Mouse (Mus musculus) lung, postnatal 36 days (tissue): ENCODE data around the gene Mgat1.
"Not testable (repeated sequence)": the region's sequence is repeated elsewhere in the genome, so short reads cannot be mapped to it uniquely, and the experiment has no call there.

ENCODE experiments used
- DNase-seq: peaks from one replicate; pipeline ENCODE4 v3.0.0; 2022; ENCODE audit warnings: mixed read lengths

Gene Mgat1

DNA sequence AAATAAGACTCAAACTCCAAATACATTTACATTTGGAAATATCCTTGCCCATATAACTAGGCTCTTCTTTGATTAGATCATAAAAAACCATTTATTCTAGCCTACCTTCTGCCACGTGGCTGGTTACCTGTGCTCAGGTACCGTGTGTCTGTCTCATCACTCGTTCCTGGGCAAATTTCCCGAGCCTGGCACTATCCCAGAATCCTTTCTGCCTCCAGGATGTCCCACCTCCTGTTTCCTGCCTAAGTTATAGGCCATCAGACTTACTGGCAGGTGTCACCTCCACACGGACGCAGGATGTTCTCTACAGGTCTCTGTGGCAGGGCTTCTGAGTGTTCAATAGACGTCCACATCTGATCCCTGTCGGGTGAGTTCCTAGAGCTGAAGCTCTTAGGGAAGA lies 21.1 kb downstream of the Mgat1 start:
- DNase-seq, result no peak

DNA sequence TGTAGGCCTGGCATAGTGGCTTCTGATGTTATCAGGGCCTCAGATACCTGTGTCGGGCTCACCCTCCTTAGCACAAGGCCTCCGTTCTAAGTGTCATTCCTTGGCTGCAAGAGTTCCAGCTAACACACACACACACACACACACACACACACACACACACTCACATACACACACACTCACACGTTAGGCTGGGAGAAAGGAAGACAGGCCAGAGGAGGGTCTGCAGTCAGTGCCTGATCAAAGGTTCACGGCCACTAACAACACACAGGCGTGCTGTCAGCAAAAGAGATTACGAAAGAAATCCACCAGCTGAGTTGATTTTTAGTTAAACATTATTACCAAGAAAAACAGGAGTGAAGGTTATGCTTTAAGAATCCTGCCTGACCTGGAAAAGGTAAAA lies 22.7 kb downstream of the Mgat1 start:
- DNase-seq, result no peak

DNA sequence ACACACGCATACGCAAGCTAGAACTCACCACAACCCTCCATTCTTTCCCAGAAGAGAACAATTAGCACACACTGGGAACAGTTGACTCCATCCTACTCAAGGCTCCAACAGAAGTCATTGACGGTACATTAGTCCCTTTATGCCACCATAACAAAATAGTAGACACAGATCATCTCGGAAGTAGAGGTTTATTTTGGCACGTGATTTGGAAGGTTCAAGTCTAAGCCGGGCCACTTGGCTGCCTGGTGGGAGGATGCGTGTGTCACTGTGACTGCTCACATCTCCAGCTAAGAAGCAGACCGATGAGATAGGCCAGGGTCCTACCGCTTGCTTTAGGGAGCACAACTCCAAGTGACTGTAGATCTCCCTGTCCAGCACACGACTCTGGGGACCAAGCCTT lies 23.3 kb downstream of the Mgat1 start:
- DNase-seq, result no peak

DNA sequence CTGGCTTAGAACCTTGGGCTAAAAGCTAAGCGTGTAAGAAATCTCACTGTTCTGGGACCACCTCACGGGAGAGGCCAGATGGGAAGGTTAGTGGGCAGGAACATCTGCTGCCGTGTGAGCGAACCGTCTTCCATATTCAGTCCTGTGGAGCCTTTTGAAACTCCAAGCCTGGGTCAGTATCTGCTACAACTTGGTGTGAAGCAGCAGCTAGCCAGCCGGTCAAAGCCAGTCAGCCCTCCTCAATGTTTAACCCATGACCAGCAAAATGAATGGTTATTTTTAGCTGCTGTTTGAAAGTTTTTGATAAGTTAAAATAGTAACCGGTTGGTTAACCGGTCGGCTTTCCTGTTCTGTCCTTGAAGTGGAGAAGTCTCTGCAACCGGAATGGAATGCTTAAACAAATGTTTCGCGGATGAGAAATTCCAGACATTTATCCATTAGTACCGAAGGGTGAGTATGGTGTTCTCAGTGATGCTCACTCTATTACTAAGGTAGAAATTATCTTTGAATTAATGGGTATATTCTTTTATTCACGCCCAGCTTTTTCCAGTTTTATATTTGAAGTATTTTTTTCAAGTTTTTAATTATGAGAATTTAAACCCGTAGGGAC lies 24.1 kb downstream of the Mgat1 start:
- DNase-seq, result no peak

DNA sequence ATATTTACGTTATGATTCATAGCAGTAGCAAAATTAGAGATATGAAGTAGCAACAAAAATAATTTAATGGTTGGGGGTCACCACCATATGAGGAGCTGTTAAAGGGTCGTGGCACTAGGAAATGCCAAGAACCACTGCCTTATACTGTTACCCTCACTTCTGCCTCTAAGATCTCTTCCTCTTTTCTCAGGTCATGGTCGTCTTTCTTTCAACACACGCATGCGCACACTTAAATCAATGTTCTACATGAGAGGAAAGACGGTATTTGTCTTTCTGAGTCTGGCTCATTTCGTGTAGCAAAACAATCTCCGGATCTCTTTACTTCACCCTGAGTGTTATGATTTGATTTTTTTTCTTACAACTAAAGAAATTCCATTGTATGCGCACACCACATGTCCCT lies 25.8 kb downstream of the Mgat1 start:
- no peak for DNase-seq

DNA sequence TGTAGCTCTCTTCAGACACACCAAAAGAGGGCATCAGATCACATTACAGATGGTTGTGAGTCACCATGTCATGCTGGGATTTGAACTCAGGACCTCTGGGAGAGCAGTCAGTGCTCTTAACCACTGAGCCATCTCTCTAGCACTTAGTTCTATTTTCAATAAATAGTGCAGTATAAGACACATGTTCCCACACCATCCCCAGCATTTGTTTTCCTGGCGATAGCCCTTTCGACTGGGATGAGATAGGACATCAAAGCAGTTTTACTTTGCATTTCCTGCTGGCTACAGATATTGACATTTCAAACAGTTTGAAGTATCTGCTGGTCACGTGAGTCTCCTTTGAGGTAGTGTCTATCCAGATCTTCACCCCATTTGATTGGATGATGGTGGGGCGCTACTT lies 26.4 kb downstream of the Mgat1 start:
- DNase-seq, result no peak

DNA sequence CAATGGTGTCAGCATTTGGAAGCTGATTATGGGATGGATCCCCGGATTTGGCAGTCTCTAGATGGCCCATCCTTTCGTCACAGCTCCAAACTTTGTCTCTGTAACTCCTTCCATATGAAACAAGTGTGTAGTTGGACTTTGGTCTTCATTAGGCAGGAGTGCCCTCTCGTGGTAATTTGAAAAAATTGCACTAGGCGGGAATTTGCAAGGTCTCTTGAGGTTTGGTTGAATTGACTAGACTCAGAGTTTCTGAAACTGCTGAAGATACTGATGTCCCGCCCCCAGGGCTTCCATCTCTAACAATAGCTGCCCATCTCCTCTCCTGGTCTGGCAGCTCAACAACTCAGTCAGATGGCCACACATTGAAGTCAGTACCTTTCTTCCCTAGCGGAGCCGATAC lies 27.3 kb downstream of the Mgat1 start:
- peak; percentile 63 for DNase-seq

DNA sequence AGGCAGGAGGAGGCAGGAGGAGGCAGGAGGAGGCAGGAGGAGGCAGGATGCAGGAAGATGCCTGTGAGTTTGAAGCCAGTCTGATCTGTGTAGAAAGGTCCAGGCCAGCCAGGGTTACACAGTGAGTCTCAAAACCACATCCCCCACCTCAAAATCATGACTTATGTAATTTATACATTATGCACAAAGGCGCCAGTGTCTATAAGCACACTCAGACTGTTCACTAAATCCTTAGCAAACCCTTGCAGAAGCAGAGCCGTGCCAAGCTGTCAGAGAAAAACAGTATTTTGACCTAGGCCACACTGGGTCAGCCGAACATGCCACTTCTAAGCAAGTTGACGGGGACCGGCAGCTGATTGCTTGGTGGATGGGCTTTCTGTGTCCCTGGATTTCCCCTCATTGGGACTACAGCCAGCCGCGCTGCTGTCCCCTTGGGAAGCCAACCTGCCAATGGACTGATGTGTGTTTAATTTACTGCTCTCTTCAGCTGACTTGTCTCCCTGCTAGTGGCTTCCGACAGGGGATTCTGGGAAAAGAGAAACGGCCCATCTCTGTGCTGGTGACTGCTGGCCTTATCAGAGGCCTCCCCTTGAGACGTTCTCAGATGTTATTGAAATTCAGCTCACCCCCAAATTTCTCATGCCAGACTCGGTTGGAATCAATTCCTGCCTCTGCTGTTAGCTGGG lies 30.0 kb downstream of the Mgat1 start:
- DNase-seq, result no peak

DNA sequence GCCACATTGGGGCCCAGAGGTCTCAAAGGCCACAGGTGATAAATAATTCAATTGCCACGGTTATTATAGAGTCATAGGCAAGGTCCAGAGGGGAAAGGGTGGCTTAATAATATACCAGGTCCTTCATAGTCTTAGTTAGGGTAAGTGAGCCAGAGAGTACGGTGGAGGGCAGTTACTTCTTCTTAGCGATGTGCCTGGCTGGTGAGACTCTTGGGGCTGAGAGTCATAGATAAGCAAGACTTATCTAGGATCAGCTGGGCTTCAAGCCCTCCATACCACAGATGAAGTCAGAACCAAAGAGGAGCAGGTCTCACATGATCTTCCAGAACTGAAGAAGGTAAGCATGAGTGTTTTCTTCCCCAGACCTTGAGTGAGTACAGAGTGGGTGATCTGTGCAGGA lies 34.2 kb downstream of the Mgat1 start, which contains the start of gene Olfr1393:
Gene Olfr1393 (plus strand): TSS at position 83 of the 400 bp plus-strand sequence.
- DNase-seq, result no peak

DNA sequence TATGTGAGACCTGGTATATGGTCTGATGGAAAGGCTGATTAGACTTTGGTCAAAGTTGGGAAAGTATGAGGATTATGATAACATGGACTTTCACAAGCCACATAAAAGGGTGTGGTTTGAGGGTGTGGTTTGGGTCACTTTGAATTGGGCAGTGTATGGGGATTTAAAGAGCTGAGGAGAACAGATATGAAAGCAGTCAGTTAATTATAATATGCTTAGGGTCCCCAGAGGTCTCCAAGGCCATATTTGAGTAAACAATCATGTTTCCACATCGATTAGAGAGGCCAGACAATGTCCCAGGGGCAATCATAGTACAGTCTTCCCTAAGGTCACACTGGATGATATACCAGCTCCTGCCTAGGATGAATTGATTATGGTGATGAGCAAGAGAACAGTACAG lies 41.0 kb downstream of the Mgat1 start, which contains the start of gene Olfr1392:
Gene Olfr1392 (plus strand): TSS at position 301 of the 400 bp plus-strand sequence.
- not testable (repeated sequence) for DNase-seq

DNA sequence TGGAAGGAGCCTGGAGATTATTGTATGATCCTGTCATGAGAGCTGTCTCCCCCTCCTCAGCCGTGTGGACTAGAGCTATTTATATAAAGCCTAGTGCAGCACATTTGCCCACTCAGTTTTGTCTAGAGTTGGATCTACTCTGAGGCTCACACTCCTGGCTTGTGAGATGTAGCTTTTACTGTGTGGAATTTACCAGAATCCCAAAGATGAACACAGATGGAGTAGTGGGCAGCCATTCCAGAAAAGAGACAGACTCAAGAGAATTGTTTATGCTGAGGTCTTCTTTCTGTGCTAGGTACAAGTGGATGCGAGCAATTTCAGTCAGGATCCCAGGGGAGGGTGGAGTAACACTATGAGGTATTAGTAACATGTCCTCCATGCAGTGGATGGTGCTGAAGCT lies 43.3 kb downstream of the Mgat1 start:
- DNase-seq, result no peak

DNA sequence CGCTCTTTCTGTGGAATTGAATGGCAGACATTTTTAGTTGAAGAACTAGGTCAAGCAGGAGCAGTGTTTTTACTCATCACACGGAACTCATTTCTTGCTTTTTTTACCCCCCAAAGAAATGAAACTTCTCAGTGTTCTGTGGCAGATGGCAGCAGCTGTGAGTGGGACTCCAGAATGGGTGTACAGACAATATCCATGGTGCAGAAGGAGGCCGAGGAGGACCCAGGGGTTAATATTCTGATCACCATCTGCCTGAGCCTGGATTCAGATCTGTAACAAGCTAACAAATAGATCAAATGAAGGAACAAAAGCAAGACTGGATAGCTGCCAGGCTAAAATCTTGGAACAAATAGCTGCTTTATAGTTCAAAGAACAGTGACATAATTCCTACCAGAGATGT lies 48.8 kb downstream of the Mgat1 start:
- no peak for DNase-seq

DNA sequence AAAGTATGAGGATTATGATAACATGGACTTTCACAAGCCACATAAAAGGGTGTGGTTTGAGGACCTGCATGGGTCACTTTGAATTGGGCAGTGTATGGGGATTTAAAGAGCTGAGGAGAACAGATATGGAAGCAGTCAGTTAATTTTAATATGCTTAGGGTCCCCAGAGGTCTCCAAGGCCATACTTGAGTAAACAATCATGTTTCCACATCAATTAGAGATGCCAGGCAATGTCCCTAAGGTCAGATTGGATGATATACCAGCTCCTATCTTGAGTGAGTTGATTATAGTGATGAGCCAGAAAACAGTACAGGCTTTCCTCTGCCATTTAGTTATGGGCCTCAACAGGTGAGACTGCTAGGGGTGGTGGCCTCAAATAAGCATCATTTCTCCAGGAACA lies 60.5 kb downstream of the Mgat1 start, which contains the start of gene Olfr10:
Gene Olfr10 (plus strand): TSS at position 301 of the 400 bp plus-strand sequence.
- DNase-seq, result no peak

DNA sequence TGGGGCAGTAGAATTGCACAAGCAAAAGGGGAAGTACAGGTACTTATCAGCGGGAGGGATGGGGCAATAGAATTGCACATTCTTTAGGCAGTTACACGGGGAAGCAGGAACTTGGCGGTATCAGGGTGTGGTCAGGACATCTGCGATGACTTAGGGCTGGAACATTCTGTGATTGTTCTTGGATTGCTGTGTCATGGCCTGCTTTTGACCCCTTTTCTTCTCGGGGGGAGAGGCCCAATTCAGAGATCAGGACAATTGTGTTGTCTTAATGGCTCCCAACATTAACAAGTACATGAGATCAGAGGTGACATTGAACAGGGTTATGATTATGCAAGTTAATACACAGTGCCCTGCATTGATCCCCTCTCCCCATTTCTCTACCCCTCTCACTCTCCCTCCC lies 64.6 kb downstream of the Mgat1 start:
- DNase-seq, result not testable (repeated sequence)
